18 mouse cellular contexts compared by ENCODE assay signal in genomic region chr1:132043759-132044158, GRCm38 (mm10). TPM values are rescaled to one million over a fixed set of nuclear protein-coding genes. Genes with fewer than 3 reads are reported as not detected.
DNase-seq lines count a peak whose midpoint lies in the region; ATAC-seq and TF ChIP-seq lines count a peak whose summit lies in the region.
"Had no signal": no experiment of that assay in that cellular context is flagged by ENCODE, and none has a peak within 500 bp of the region (broad histone marks: within the 10 kb centered on the region; RNA-seq: fewer than 3 reads in every experiment).

No protein-coding gene starts in this region.

- H3K9me3 ChIP-seq in forebrain, embryonic 14.5 days (replicated peaks; ENCODE audit: control insufficient read depth, low read length): no peaks in the 10 kb centered on the region
- no peaks in the 10 kb centered on the region for H3K9me3 ChIP-seq in forebrain, embryonic 12.5 days
- H3K9me3 ChIP-seq: limb, embryonic 12.5 days had no signal

- H3K4me3 ChIP-seq in forebrain, embryonic 14.5 days (ENCODE audit: low read depth, low read length): no peak overlapping the region
- H3K4me3 ChIP-seq in forebrain, embryonic 12.5 days (replicated peaks): no peak overlapping the region
- H3K4me3 ChIP-seq in left cerebral cortex, adult 2 months: no peak overlapping the region
- H3K4me3 ChIP-seq: limb, embryonic 12.5 days had no signal

- 66% methylated on average over 4 of the region's 4 CpGs for WGBS in forebrain, embryonic 14.5 days
- 63% methylated on average over 4 of the region's 4 CpGs for WGBS in forebrain, embryonic 12.5 days

- no peak overlapping the region; the same call in 1 of the 2 replicates for H3K27ac ChIP-seq in forebrain, embryonic 14.5 days (ENCODE audit: low read depth, low read length)
- no peak overlapping the region for H3K27ac ChIP-seq in forebrain, embryonic 12.5 days
- H3K27ac ChIP-seq in left cerebral cortex, adult 2 months: no peak overlapping the region
- H3K27ac ChIP-seq: limb, embryonic 12.5 days; liver, embryonic 14.5 days had no signal

- H3K36me3 ChIP-seq in forebrain, embryonic 14.5 days (ENCODE audit: control insufficient read depth, insufficient read depth, low read length): no peaks in the 10 kb centered on the region
- no peaks in the 10 kb centered on the region for H3K36me3 ChIP-seq in forebrain, embryonic 12.5 days (replicated peaks)
- H3K36me3 ChIP-seq: limb, embryonic 12.5 days had no signal

- no peaks in the 10 kb centered on the region for H3K27me3 ChIP-seq in forebrain, embryonic 14.5 days (replicated peaks; ENCODE audit: control insufficient read depth, insufficient read depth, low read length)
- H3K27me3 ChIP-seq in forebrain, embryonic 12.5 days: no peaks in the 10 kb centered on the region
- H3K27me3 ChIP-seq: CH12.LX; limb, embryonic 12.5 days had no signal

- DNase-seq in forebrain, embryonic 14.5 days (ENCODE audit: low spot score): peak; percentile 62
- DNase-seq in right cerebral cortex, adult 2 months (ENCODE audit: low spot score in 2 of 2): peak; percentile 50 to 66
- no peak for DNase-seq in right cerebral cortex, postnatal 14 days
- DNase-seq in left cerebral cortex, adult 2 months (ENCODE audit: extremely low spot score in 1 of 2, low spot score in 2 of 2): peak; percentile 19 to 29
- DNase-seq in telencephalon, adult 2 months (ENCODE audit: low read depth, low spot score): peak; percentile 84
- no peak for DNase-seq in gastrocnemius, adult 18-20 months (ENCODE audit: low spot score)
- DNase-seq in urinary bladder, postnatal 36 days (ENCODE audit: low spot score in 2 of 2): no peak
- DNase-seq: adrenal gland, postnatal 10 days; cerebellum, adult 8-10 months; gastrocnemius, postnatal 25 days; kidney, adult 8-10 months; kidney, postnatal 36 days; midbrain, embryonic 14.5 days had no signal

- H3K9ac ChIP-seq in forebrain, embryonic 14.5 days (ENCODE audit: low read length): no peak overlapping the region
- no peak overlapping the region for H3K9ac ChIP-seq in forebrain, embryonic 12.5 days
- H3K9ac ChIP-seq: limb, embryonic 12.5 days; liver, embryonic 14.5 days had no signal

- intact Hi-C loops in left cerebral cortex, adult 2 months (cut with DNase I): no loop called here

- no peak for TF ChIP-seq CTCF in left cerebral cortex, adult 2 months (IDR thresholded peaks at IDR 0.05)

- ATAC-seq in forebrain, embryonic 14.5 days: peak; percentile 72; the same call in 1 of the 2 replicates
- ATAC-seq in forebrain, embryonic 12.5 days (ENCODE audit: low FRiP score): no peak
- ATAC-seq: inflammation-experienced regulatory T-cells, adult 6 months had no signal

- no peaks in the 10 kb centered on the region for H3K4me1 ChIP-seq in forebrain, embryonic 14.5 days (ENCODE audit: control insufficient read depth, insufficient read depth, low read length)
- peaks cover 3% of the 10 kb centered on the region; the same call in 1 of the 2 replicates for H3K4me1 ChIP-seq in forebrain, embryonic 12.5 days

- no peak overlapping the region for H3K4me2 ChIP-seq in forebrain, embryonic 14.5 days (ENCODE audit: low read length)
- H3K4me2 ChIP-seq in forebrain, embryonic 12.5 days: no peak overlapping the region
- H3K4me2 ChIP-seq: limb, embryonic 12.5 days had no signal

RNA-seq across cellular contexts. Expression of gene Mfsd4a, which starts 24.1 kb away (rescaled TPM):
- 3.7 and 5.0 TPM in 2 replicates for polyA plus RNA-seq in forebrain, embryonic 14.5 days (2014; fragmentation: Nextera tagmentation; extraction: Ambion mirVana)
- polyA plus RNA-seq in forebrain, embryonic 12.5 days (2016; fragmentation: Nextera tagmentation; extraction: Ambion mirVana): 14.2 and 16.0 TPM in 2 replicates
- total RNA-seq in left cerebral cortex, adult 2 months (2021): 10 to 100 TPM; 80.0 to 85.2 TPM
- total RNA-seq in gastrocnemius, adult 18-20 months (2021): 10 to 100 TPM; 12.1 to 14.6 TPM

RNA-seq across cellular contexts. Expression of gene Elk4, which starts 36.4 kb away (rescaled TPM):
- 14.8 and 17.0 TPM in 2 replicates for polyA plus RNA-seq in forebrain, embryonic 14.5 days (2014; fragmentation: Nextera tagmentation; extraction: Ambion mirVana)
- 16.9 and 19.9 TPM in 2 replicates for polyA plus RNA-seq in forebrain, embryonic 12.5 days (2016; fragmentation: Nextera tagmentation; extraction: Ambion mirVana)
- 10 to 100 TPM; 55.7 to 57.8 TPM for total RNA-seq in left cerebral cortex, adult 2 months (2021)
- total RNA-seq in gastrocnemius, adult 18-20 months (2021): 10 to 100 TPM; 70.3 to 82.8 TPM

Comparison
In these comparisons a context has a peak if more than half of its experiments do, and no peak if none do; other contexts are left out.
1. DNase-seq: peak in forebrain, embryonic 14.5 days (single experiment), right cerebral cortex, adult 2 months (2 of 2), left cerebral cortex, adult 2 months (2 of 2) and telencephalon, adult 2 months (single experiment); none in right cerebral cortex, postnatal 14 days (single experiment), gastrocnemius, adult 18-20 months (single experiment) and urinary bladder, postnatal 36 days (0 of 2).
2. RNA of gene Mfsd4a, which starts 24.1 kb away (total RNA-seq): 80.0 to 85.2 TPM in left cerebral cortex, adult 2 months; 12.1 to 14.6 TPM in gastrocnemius, adult 18-20 months; every median in the first group is over 4 times any median in the second.